Mouse (Mus musculus): Measurements from ENCODE around the gene Guca1a.

Guca1a gene

DNA sequence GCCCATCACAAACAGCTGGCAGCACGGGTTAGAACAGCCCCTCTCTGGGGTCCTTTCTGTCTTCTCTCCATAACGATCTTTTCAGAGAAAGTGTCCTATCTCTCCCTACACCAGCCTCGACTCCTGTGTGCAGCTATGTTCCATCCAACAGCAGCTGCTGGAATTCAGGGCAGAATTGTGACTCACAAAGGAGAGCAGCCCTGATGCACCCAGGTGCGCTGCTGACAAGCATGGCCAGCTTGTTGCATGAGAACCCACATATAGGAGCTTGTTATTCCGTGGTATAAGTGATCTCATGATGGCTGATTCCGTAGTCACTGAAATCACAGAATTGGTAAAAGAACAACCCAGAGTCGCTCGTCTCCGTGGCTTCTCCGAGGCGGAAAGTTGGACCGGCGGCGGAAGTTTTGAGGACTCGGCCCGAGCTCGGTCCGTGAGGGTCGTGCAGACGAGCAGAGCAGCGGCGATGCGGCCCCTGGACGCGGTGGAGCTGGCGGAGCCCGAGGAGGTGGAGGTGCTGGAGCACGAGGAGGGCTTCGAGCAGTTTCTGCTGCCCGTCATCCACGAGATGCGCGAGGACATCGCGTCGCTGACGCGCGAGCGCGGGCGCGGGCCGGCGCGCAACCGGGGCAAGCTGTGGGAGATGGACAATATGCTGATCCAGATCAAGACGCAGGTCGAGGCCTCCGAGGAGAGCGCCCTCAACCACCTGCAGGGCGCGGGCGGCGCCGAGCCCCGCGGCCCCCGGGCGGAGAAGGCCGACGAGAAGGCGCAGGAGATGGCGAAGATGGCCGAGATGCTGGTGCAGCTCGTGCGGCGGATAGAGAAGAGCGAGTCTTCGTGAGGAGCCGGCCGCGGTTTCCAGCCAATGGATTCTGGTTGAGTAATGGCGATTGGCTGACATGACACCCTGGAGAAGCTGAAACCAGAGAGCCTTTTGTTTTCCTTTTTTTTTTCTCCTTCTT is 9.8 kb upstream of the Guca1a start:
- peak; percentile 32 for DNase-seq

DNA sequence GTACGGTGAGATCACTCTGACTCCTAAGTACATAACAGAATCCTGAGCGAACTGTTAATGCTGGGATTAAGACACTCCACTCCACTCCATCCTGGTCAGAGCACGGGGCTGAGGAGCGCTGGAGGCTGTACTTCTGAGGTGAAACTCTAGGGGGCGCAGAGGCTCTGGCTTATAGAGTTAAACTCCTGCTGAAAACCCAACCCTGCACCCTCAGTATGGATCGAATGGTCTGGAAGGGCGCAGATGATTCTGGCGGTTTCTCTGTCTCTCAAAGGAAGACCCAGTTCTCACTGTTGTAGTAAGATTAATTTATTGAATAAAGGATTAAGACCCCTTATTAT is 8.1 kb upstream of the Guca1a start:
- peak; percentile 72 for DNase-seq

DNA sequence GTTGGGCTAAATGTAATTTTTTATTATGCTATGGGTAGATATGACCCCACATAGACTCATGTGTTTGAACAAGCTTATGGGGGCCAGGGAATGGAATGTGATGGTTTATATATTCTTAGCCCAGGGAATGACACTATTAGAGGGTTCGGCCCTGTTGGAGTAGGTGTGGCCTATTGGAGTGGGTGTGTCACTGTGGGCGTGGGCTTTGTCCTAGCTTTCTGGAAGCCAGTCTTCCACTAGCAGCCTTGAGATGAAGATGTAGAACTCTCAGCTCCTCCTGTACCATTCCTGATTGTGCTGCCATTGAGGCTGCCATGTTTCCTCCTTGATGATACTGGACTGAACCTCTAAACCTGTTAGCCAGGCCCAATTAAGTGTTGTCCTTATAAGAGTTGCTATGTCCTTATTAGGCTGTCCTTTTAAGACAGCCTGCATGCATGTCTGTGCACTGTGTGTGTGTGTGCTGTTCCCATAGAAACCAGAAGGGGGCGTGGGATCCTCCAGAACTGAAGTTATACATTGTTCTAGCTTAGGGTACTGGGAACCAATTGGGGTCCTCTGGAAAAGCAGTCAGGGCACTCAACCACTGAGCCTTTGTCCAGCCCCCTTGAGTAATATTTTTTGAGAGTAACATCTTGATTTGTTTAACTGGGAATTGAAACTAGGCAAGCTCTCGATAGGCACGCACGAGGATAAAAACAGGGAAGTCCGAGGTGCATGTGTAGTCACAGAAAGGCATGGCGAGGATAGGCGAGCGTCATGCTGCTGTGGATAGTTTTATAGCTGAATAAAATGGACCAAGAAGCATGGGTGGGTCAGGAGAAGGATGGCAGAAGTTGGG is 7.6 kb upstream of the Guca1a start:
- DNase-seq, result no peak

DNA sequence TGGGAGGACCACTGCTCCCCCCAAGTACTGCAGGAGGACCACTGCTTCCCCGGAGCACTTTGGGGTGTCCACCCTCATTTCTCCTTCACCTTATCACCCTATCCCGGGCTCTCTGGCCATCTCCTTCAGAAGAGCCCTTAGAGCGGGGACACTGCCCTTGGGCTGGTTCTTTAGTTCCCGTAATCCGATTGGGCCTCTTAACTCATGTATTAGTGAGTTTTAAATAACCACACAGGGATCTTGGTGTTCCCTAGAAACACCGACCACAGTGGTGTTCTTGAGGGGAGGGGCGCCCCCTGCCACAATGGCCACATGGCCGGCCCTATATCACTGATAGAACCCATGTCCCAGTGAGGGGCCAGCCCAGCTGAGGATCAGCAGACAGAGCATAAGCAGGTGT is 1.3 kb downstream of the Guca1a start:
- no peak for DNase-seq

DNA sequence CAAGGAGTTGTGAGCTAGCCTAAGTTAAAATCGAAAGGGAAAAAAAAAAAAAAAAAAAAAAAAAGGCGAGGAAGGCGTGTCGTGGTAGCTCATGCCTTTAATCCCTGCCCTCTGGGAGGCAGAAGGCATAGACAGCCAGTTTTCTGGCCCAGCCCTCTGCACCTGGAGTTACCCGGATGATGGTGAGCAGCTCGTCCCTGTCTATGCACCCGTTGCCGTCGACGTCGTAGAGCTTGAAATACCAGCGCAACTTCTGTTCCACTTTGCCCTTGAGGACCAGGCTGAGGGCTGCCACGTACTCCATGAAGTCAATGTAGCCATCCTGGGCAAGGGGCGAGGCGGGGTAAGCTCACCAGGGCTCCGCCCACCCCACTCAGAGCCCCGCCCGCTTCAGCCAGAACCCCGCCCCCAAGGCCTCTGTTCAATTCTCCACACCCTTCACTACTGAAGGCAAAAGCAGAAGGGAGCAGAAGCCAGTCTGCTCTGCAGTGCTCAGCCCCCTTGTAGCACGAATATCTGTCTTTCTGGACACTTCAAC is 4.9 kb downstream of the Guca1a start:
- peak; percentile 44 for DNase-seq

DNA sequence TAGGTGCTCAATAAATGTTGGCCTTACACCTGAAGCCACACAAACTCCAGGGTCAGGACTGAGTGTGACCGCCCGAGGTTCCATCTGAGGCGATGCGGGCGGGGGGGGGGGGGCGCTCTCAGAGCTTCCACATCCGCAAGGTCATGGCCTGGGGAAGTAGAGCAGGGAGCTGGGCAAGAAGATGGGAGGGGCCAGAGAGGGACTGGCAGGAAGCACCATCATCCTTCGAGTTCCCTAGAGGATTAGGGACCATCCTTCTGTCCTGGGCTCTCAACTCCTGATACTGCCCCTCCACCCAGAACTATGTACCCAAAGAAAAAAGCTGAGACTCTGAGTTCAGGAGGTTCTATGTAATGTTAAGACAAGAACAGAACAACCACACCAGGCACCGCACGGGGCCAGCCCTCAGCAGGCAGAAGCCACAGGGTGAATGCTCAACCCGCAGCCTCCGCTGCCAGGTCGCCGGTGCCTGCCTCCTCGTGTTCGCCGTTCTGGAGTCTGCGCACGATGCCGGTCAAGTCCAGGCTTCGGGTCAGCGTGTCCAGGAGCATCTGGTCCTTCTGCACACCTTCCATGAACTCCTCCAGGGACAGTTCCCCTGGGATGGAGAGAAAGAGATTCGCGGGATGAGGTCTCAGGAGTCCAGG is 6.0 kb downstream of the Guca1a start:
- DNase-seq, result peak; percentile 25

DNA sequence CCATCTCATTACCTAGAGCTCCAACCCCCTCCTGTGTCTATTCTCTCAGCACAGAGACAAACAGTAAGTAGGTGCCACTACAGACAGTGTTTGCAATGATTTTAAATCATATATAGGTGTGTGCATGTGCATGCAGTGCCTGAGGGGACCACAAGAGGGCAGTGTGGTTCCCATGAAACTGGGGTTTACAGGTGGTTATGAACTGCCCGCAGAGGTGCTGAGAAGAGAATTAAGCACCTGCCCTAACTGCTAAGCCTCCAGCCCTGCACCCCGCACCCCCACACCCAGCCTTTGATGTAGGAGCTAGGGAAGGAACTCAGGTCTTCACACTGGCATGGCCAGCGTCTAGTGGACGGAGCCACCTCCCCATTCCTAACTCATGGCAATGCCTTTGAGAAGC is 13.7 kb downstream of the Guca1a start:
- peak; percentile 82 for DNase-seq

DNA sequence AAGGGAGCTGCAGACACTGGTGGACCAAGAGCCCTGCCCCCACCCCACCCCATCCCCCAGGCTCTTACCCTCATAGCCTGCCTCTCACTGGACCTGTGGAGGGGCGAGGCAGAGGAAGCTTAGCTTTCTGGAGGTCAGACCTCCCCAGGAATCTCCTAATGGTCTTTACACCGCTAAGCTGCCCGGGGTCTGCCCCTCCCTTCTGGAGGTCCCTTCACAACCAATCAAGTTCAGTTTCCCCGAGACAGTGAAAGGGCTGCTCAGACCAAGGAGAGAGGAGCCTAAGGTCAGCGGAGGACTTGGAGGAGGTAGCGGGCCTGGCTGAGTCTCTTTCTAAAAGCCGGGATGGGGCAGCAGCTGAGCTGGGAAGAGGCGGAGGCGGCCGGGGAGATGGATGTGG is 15.2 kb downstream of the Guca1a start, which contains the start of gene Guca1b:
TSS of gene Guca1b (plus strand) at position 249 of the 400 bp plus-strand sequence.
- no peak for DNase-seq

DNA sequence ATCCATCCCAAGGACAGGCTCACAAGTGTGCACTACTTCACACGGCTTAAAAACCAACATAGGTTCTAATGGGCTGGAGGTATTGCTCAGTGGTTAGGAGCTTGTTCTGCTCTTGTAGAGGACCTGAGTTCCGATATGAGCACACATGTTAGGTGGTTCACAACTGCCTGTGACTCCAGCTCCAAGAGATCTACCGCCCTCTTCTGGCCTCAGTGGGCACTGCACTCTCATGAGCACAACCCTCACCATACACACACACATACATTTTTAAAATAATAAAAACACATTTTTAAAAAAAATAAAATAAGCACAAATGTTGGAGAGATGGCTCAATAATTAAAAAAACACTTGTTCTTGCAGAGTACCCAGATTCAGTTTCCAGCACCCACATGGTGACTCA is 16.3 kb downstream of the Guca1a start:
- no peak for DNase-seq

DNA sequence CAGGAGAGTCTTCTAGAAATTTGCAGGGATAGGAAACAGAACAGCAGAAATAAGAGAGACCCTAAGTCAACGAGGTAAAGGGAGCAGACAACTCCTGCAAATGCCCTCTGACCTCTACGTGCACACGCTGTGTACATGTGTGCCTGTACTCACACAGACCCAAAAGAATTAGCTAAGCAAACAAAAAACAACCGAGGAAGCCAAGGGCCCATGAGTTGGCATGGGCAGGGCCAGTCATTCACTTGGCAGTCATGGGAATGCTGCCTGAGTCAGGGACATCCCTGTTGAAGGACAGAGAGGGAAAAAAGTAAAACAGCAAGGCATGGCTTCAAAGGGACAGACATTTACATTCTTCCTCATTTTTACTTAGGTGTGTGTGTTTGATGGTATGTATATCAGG is 17.1 kb downstream of the Guca1a start:
- DNase-seq, result no peak

DNA sequence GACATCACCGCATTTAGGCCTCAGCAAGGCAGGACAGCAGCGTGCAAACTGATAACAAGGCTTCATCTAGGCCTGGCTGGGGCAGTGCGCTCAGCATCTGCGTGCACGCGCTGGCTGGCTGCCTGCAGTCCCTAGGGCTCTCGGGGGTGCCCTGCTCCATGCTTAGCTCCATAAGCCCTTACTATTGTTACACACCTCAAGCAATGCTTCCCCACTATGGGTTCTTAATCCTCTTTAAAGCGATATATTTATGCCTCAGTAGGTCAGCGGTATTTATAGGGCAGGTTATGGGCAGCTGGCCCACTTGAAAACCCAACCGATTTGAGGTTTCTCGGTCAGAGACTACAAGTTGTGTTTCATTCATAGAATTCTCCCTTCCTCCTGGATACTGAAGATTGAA is 18.5 kb downstream of the Guca1a start:
- DNase-seq, result no peak

DNA sequence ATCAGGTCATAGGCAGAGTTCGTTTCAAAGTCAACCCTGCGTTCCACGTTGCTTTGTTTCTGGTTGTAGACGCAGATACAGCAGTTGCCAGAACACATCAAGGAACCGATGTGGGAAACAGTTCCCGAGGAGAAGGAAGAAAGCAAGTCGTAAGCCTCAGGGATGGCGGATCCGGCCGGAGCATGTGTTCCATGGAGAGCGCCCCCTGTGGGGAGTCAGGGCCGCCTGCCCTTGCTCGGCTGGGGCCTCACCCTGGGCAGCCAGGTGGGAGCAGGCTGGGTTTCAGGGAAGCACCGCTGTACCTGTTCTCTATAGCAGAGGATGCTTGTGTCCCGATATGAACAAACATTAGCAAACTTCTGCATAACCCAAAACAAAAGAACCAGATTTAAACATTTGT is 22.3 kb downstream of the Guca1a start:
- DNase-seq, result no peak

DNA sequence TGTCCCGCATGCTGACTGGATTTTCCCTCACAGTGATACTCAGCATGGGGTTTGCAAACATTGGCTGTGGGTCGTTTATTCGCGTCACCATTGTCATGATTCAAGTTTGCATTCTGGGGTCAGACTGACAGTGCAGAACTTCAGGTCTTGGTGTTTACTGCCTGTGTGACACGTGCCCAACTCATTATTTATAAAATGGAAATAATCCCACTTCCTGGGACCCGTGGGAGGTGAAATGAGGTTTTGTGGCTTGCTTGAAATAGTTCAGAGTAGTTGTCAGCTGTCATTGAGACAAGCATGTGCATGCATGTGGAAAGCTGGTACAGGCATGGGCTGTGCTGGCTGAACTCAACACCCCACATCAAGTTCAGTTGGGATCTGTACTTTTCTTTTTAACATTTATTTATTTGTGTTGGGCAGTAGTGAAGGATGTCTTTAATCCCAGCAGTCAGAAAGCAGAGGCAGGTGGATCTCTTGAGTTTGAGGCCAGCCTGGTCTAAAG is 23.6 kb downstream of the Guca1a start:
- DNase-seq, result no peak

DNA sequence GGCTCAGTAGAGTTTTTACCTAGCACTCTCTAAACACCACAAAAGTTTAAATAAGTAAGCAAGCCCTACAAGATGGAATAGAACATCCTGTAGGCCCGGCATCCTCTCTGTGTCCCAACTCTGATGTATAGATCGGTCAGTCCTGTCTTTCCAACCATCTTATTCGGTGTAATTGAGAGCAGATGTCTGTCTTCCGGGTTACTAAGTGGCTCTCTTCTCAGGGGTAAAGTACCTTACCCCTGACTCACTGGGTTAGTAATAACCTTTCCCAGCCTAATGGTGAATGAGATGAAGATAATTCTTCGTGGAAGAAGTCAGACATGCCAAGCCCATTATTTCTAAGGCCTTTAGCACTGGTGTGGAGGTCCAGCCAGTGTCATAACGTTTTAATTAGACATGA is 26.4 kb downstream of the Guca1a start:
- DNase-seq, result no peak

DNA sequence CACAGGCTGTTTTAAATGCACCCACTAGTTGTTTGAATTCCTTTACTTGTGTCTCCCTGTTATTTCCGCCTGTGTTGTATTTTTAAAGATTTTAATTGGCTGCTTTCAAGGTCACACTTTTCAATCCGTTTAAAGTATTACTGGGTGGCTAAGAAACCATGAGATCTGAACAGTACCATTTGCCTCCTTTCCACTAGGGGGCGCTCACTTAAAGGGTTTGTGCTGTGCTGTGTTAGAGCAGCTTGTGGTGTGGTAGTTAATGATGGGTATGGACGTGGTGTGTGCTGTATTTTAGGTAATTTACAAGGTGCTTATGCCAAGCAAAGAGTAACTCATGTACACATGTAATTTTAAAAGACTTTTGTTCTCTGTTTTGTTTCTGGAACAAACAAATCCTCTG is 28.9 kb downstream of the Guca1a start:
- DNase-seq, result peak; percentile 65

DNA sequence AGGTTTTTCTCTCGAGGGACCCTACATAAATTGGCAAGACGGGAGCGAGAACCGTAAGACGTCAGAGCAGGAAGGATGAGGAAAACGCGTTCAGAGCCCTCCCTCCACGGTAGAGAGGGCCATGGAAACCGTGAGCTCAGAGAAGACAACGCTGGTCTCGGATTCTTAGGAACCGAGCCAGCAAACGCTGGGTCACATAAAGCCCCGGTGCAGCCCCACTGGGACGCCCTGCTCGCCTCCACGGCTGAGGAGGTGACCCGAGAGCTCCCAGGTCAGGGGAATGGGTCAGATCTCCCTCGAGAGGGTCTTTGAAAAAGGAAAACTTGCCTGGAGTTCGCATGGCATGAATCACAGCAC is 31.3 kb downstream of the Guca1a start:
- DNase-seq, result no peak

DNA sequence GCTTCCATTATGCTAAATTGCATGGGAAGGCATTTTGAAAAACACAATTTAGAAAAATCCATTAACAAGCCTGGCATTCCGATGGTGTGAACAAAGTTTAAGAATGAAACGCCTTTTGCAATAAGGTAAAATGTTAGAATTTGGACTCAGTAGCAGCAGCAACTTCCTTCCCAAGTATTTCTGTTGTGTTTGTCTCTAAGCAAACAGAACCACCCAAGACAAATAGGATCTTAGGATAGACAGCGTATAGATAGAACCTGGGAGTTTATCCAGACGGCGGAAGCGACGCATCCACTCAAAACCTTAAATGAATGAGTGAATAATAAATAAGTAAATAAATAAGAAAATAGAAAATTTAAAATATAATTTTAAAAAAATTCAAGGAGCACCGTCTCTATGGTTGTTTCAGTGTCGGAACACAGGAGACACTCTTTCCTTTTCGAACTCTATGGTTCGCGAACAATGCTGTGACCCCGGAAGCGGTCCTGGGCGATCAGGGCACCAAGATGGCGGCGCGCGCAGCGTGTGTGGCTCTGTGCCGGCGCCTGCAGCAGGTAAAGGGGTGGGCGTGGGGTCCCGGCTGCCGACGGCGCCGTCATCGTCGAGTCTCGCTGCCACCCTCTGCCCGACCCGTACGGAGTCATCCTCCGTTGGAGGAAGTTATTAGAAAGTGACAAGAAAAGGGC is 31.8 kb downstream of the Guca1a start, which contains the start of gene Mrps10:
TSS of gene Mrps10 (plus strand) at position 487 of the 686 bp plus-strand sequence.
- DNase-seq, result peak; percentile 90

DNA sequence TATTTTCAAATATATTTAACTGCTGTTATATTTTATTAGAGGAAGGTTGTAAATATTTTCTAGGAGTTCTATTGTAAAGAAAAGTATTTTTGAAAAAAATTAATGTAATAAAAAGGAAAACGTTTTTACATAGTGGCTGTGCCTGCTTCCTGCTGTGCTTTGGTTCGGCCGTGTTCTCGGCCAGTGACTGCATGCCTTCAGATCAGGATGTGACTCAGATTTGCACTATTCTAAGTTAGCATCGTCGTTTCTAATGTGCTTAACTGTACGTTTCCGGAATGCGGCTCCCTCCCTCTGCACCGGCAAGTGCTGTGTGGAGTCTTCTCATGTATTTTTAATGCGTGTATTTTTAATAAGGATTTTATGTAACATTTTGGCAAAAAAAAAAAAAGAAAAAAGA is 39.0 kb downstream of the Guca1a start:
- DNase-seq, result no peak

DNA sequence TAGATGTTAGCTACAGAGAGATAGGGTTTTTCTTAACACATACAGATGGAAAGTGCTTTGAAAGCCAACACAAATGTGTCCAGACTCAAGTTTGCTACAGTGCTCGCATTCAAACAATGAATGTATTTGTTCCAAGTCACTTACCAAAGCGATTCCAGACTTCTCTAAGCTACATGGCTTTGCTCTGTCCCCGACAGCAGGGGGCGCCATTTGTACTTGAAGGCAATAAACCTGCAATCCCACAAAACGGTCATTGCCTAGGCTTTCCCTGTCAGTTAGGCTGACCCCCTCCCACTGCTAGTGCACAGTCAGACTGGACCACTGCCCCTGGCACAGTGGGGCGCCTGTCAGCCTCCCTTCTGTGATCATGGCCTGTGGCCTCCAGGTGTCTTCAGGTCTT is 40.4 kb downstream of the Guca1a start:
- DNase-seq, result peak; percentile 70

DNA sequence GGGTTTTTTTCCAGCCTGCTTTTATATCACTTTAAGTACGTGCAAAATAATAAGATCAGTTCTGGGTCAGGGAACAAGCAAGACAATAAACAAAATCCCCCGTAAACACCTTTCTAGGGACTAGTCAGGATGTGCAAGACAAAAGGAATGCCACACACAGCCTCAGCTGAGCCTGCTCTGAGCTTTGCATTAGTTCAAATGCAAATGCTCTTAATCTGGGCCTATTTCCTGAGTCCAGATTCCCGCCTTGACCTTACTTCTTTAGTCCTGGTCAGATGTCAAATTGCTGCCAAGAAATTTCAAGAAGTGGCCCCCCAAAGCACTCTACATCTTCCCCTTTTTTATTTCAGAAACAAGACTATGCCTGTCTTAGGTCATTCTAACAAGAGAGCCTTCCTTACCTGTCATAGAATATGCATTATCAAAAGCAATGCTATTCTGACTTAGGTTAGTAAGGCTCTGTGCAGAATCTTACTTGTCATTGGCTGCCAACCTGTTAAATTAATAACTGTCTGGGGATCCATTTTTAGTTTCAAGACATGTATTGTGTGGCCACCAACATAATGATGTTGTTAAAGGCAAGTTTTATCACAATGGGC is 50.6 kb downstream of the Guca1a start:
- DNase-seq, result no peak

All from thymus, postnatal 14 days (tissue).